18 mouse cellular contexts compared by ENCODE assay signal in genomic region chr11:18882315-18882714, GRCm38 (mm10).
DNase-seq lines count a peak whose midpoint lies in the region; ATAC-seq and TF ChIP-seq lines count a peak whose summit lies in the region.
"Had no signal": no experiment of that assay in that cellular context is flagged by ENCODE, and none has a peak within 500 bp of the region (broad histone marks: within the 10 kb centered on the region; RNA-seq: fewer than 3 reads in every experiment).

No protein-coding gene starts in this region.

- H3K4me3 ChIP-seq in midbrain, embryonic 11.5 days (ENCODE audit: low read depth, low read length) = no peak overlapping the region
- H3K4me3 ChIP-seq in midbrain, postnatal 0 days (ENCODE audit: low read depth, low read length) = no peak overlapping the region
- H3K4me3 ChIP-seq in hindbrain, embryonic 12.5 days = no peak overlapping the region
- no peak overlapping the region for H3K4me3 ChIP-seq in hindbrain, embryonic 16.5 days (ENCODE audit: low read length)
- H3K4me3 ChIP-seq in kidney, adult 2 months (ENCODE audit: insufficient read depth, low read depth, low read length) = no peak overlapping the region
- H3K4me3 ChIP-seq: forebrain, embryonic 10.5 days; intestine, embryonic 15.5 days; limb, embryonic 13.5 days had no signal

- H3K9me3 ChIP-seq in midbrain, embryonic 11.5 days (ENCODE audit: control insufficient read depth, low read length) = no peaks in the 10 kb centered on the region
- H3K9me3 ChIP-seq in midbrain, postnatal 0 days (ENCODE audit: low read length) = no peaks in the 10 kb centered on the region
- no peaks in the 10 kb centered on the region for H3K9me3 ChIP-seq in hindbrain, embryonic 12.5 days (replicated peaks)
- no peaks in the 10 kb centered on the region for H3K9me3 ChIP-seq in hindbrain, embryonic 16.5 days (ENCODE audit: control insufficient read depth, low read length)
- H3K9me3 ChIP-seq: forebrain, embryonic 10.5 days; intestine, embryonic 15.5 days; limb, embryonic 13.5 days had no signal

- peak; percentile 89 for DNase-seq in midbrain, embryonic 11.5 days (ENCODE audit: low spot score, missing footprints)
- no peak for DNase-seq in midbrain, postnatal 0 days (ENCODE audit: low spot score)
- peak; percentile 83 for DNase-seq in retina, embryonic 14.5 days (ENCODE audit: low spot score)
- DNase-seq in kidney, adult 11 months = no peak
- DNase-seq in kidney, adult 2 months = no peak
- DNase-seq: adrenal gland, adult 2 months; cerebellum, adult 9-10 months; gastrocnemius, postnatal 10 days; heart, adult 18-20 months; heart, postnatal 36 days; thymus, adult 18-20 months; thymus, postnatal 4 days had no signal

- WGBS in midbrain, embryonic 11.5 days = 39% methylated on average over 5 of the region's 5 CpGs
- 51% methylated on average over 5 of the region's 5 CpGs for WGBS in midbrain, postnatal 0 days
- WGBS in hindbrain, embryonic 12.5 days = 32% methylated on average over 5 of the region's 5 CpGs
- WGBS in hindbrain, embryonic 16.5 days = 25% methylated on average over 5 of the region's 5 CpGs
- WGBS in kidney, adult 2 months = 91% methylated on average over 5 of the region's 5 CpGs

- TF ChIP-seq POLR2A in kidney, adult 2 months (IDR thresholded peaks at IDR 0.05; ENCODE audit: low read depth, low read length) = no peak

- H3K9ac ChIP-seq in midbrain, embryonic 11.5 days (ENCODE audit: low read length) = no peak overlapping the region
- H3K9ac ChIP-seq in midbrain, postnatal 0 days (replicated peaks; ENCODE audit: low read length, poor library complexity, severe bottlenecking) = no peak overlapping the region
- no peak overlapping the region for H3K9ac ChIP-seq in hindbrain, embryonic 12.5 days
- H3K9ac ChIP-seq in hindbrain, embryonic 16.5 days (ENCODE audit: low read depth, low read length) = no peak overlapping the region
- H3K9ac ChIP-seq: intestine, embryonic 15.5 days; limb, embryonic 13.5 days; liver, embryonic 14.5 days had no signal

- H3K36me3 ChIP-seq in midbrain, embryonic 11.5 days (ENCODE audit: control insufficient read depth, insufficient read depth, low read length) = no peaks in the 10 kb centered on the region
- no peaks in the 10 kb centered on the region for H3K36me3 ChIP-seq in midbrain, postnatal 0 days (ENCODE audit: insufficient read depth, low read length)
- no peaks in the 10 kb centered on the region for H3K36me3 ChIP-seq in hindbrain, embryonic 12.5 days
- no peaks in the 10 kb centered on the region for H3K36me3 ChIP-seq in hindbrain, embryonic 16.5 days (ENCODE audit: control insufficient read depth, insufficient read depth, low read length)
- no peaks in the 10 kb centered on the region for H3K36me3 ChIP-seq in kidney, adult 2 months (ENCODE audit: control insufficient read depth, insufficient read depth, low read length)
- H3K36me3 ChIP-seq: forebrain, embryonic 10.5 days; intestine, embryonic 15.5 days; limb, embryonic 13.5 days had no signal

- TF ChIP-seq CTCF in midbrain, postnatal 0 days (IDR thresholded peaks at IDR 0.05) = no peak
- TF ChIP-seq CTCF in kidney, adult 2 months (conservative IDR thresholded peaks at IDR 0.05; ENCODE audit: insufficient read depth, insufficient read length, low read depth, low read length) = no peak

- H3K4me1 ChIP-seq in midbrain, embryonic 11.5 days (ENCODE audit: control insufficient read depth, insufficient read depth, low read length) = peaks cover 59% of the 10 kb centered on the region
- H3K4me1 ChIP-seq in midbrain, postnatal 0 days (ENCODE audit: insufficient read depth, low read length) = no peaks in the 10 kb centered on the region; the same call in 1 of the 2 replicates
- peaks cover 68% of the 10 kb centered on the region for H3K4me1 ChIP-seq in hindbrain, embryonic 12.5 days
- H3K4me1 ChIP-seq in hindbrain, embryonic 16.5 days (ENCODE audit: control insufficient read depth, insufficient read depth, low read depth, low read length) = peaks cover 23% of the 10 kb centered on the region
- H3K4me1 ChIP-seq in kidney, adult 2 months (ENCODE audit: control insufficient read depth, insufficient read depth, low read length) = no peaks in the 10 kb centered on the region

- no peak overlapping the region for H3K4me2 ChIP-seq in midbrain, embryonic 11.5 days
- no peak overlapping the region for H3K4me2 ChIP-seq in midbrain, postnatal 0 days (ENCODE audit: low read depth, low read length, poor library complexity, severe bottlenecking)
- no peak overlapping the region for H3K4me2 ChIP-seq in hindbrain, embryonic 12.5 days (replicated peaks)
- no peak overlapping the region for H3K4me2 ChIP-seq in hindbrain, embryonic 16.5 days (ENCODE audit: low read length)
- H3K4me2 ChIP-seq: intestine, embryonic 15.5 days; limb, embryonic 13.5 days had no signal

- H3K27me3 ChIP-seq in midbrain, embryonic 11.5 days (ENCODE audit: control insufficient read depth, insufficient read depth, low read length) = 0 out of 2 replicates have a peak, but pooled peaks cover 2% of the 10 kb centered on the region
- no peaks in the 10 kb centered on the region for H3K27me3 ChIP-seq in midbrain, postnatal 0 days (ENCODE audit: insufficient read depth, low read length)
- H3K27me3 ChIP-seq in hindbrain, embryonic 12.5 days = no peaks in the 10 kb centered on the region
- H3K27me3 ChIP-seq in hindbrain, embryonic 16.5 days (replicated peaks; ENCODE audit: control insufficient read depth, insufficient read depth, low read length) = no peaks in the 10 kb centered on the region
- no peaks in the 10 kb centered on the region for H3K27me3 ChIP-seq in kidney, adult 2 months (replicated peaks; ENCODE audit: control insufficient read depth, insufficient read depth, low read length)
- H3K27me3 ChIP-seq: intestine, embryonic 15.5 days had no signal

- ATAC-seq in midbrain, embryonic 11.5 days (ENCODE audit: low FRiP score) = no peak
- ATAC-seq in midbrain, postnatal 0 days (ENCODE audit: low FRiP score) = no peak
- ATAC-seq in hindbrain, embryonic 12.5 days (ENCODE audit: low FRiP score) = no peak
- ATAC-seq in hindbrain, embryonic 16.5 days = no peak
- ATAC-seq: intestine, embryonic 15.5 days had no signal

- H3K27ac ChIP-seq in midbrain, embryonic 11.5 days (ENCODE audit: low read depth, low read length) = no peak overlapping the region
- H3K27ac ChIP-seq in midbrain, postnatal 0 days (ENCODE audit: low read depth, low read length) = no peak overlapping the region
- H3K27ac ChIP-seq in hindbrain, embryonic 12.5 days = peak overlapping the region; percentile 86
- H3K27ac ChIP-seq in hindbrain, embryonic 16.5 days (ENCODE audit: low read depth, low read length) = peak overlapping the region; percentile 54
- H3K27ac ChIP-seq in kidney, adult 2 months (ENCODE audit: insufficient read depth, low read depth, low read length) = no peak overlapping the region
- H3K27ac ChIP-seq: intestine, embryonic 15.5 days; limb, embryonic 13.5 days; liver, embryonic 14.5 days had no signal

Comparison
In these comparisons a context has a peak if more than half of its experiments do, and no peak if none do; other contexts are left out.
1. DNase-seq: peak in midbrain, embryonic 11.5 days (single experiment) and retina, embryonic 14.5 days (single experiment); none in midbrain, postnatal 0 days (single experiment), kidney, adult 11 months (single experiment) and kidney, adult 2 months (single experiment).
2. H3K27ac ChIP-seq: peak in hindbrain, embryonic 12.5 days (single experiment) and hindbrain, embryonic 16.5 days (single experiment); none in midbrain, embryonic 11.5 days (single experiment), midbrain, postnatal 0 days (single experiment) and kidney, adult 2 months (single experiment).